Mouse (Mus musculus) telencephalon, adult 2 months (tissue): ENCODE results near the gene Klc1.

ENCODE experiments used
- DNase-seq: peaks from one replicate; pipeline ENCODE4 v3.0.0-alpha.2; 2011; ENCODE audit warnings: low read depth, low spot score

Klc1 gene

DNA sequence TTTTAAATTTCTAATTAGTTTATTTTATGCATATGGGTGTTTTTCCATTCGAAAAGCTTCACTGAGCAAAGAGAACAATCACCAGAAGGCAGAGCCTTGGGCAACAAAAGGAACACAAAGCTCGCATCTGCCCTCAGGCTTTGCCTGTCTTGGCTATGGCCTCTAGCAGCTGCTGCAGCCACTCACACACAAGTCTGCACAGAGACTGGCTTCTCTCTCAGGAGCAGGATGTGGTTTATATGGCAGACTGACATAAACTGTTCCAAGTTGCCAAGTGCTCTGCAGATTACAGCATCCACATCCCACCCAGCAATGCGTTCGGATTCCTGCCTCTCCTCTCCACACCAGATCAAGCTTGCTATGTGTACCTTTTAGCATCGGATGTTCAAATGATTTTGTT lies 93.1 kb downstream of the Klc1 start:
- no peak for DNase-seq

DNA sequence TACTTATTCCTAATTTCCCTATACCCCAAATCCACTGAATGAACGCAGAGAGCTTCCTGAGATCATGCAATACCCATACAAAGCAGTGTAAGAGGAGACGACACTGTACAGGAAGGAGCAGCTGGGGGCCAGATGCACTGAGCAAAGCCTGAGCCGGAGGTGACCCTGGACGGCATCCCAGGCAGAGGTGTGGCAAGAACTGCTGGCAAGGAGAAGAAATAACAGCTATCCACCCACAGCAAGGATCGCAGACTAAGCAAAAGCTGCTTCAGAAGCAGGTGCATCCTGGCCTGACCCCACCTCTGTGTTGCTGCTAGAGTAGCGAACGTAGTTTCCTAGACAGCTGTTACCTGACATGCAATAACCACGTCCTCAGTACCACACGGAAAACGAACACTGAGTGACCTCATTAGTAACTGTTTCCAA lies 94.4 kb downstream of the Klc1 start:
- no peak for DNase-seq

DNA sequence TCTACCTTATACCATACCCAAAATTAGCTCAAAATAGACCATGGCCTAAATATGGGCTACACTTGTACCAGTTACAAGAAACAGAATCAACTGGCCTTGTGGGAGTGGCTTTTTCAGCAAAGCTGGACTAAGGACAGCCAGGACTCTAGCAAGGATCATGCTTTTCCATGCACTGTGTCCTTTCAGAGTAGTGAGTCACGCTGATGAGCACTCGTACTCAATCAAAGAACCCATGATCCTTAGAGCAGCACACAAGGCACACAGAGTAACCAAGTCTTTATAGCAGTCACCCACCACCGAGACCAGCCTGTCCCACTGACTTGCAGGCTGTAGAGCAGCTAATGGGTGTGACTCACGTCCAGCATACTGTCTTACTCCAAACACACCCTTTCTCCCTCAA lies 94.9 kb downstream of the Klc1 start:
- no peak for DNase-seq

DNA sequence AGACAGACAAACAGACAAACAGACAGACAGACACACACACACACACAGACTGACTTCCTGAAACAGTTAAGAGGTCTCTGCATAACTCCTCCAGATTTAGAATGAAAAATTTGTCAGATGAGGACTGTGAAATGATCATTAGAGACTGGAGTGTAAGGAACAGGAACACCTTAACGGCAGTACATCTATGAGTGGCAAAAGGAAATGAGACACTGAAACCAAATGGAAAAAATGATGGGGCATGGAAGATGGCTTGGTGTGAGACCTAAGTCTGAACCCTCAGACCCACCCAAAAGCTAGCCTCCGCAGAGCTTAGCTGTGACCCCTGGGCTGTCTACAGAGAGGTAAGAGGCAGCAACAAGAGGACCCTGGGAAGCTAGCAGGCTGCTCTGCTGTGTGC lies 96.8 kb downstream of the Klc1 start:
- DNase-seq, result no peak
